Mouse (Mus musculus) hindbrain, postnatal 0 days (tissue): ENCODE results near the gene Tlr4. TPM values are rescaled to one million over a fixed set of nuclear protein-coding genes. Genes with fewer than 3 reads are reported as not detected.

Experiments
- ATAC-seq: fragments of 200-750 bp; cut with Nextera tagmentation; 2 replicates; pipeline ENCODE4 v1.8.0; 2017; ENCODE audit warnings: mild to moderate bottlenecking, moderate TSS enrichment, moderate library complexity
- DNase-seq: peaks from one replicate; pipeline ENCODE4 v3.0.0-alpha.2; 2015; ENCODE audit warnings: low spot score
- H3K27ac ChIP-seq: fragments of 300-500 bp; sonication (generic); 2 replicates; pipeline ENCODE4 v1.5.1; 2014; ENCODE audit warnings: mild to moderate bottlenecking
- H3K27me3 ChIP-seq: fragments of 300-500 bp; sonication (generic); 2 replicates; pipeline ENCODE4 v1.6.1; 2014; ENCODE audit warnings: low read length, mixed read lengths; ENCODE audit not compliant: insufficient read depth
- H3K36me3 ChIP-seq: fragments of 300-500 bp; sonication (generic); 2 replicates; pipeline ENCODE4 v1.6.1; 2014; ENCODE audit warnings: low read length, mixed read lengths; ENCODE audit not compliant: insufficient read depth
- H3K4me1 ChIP-seq: fragments of 300-500 bp; sonication (generic); 2 replicates; pipeline ENCODE4 v1.6.1; 2014; ENCODE audit warnings: antibody characterized with exemption, low read length, mixed read lengths; ENCODE audit not compliant: insufficient read depth
- H3K4me2 ChIP-seq: fragments of 300-500 bp; sonication (generic); 2 replicates; pipeline ENCODE4 v1.6.1; 2014; ENCODE audit warnings: low read depth, mild to moderate bottlenecking, low read length, moderate library complexity, mixed read lengths
- H3K4me3 ChIP-seq: fragments of 300-500 bp; sonication (generic); 2 replicates; pipeline ENCODE4 v1.5.1; 2014; ENCODE audit warnings: low read length
- H3K9ac ChIP-seq: fragments of 300-500 bp; sonication (generic); replicated peaks from 2 replicates; pipeline ENCODE4 v1.6.1; 2014; ENCODE audit warnings: mild to moderate bottlenecking, low read length, moderate library complexity, mixed read lengths
- H3K9me3 ChIP-seq: fragments of 300-500 bp; sonication (generic); 2 replicates; pipeline ENCODE4 v1.6.1; 2016; ENCODE audit warnings: low read length, mixed read lengths
- CTCF ChIP-seq: IDR thresholded peaks from 2 replicates; pipeline ENCODE4 v1.5.1; 2016; ENCODE audit warnings: antibody characterized with exemption, control low read depth, low read depth
- WGBS: fragments of 180-500 bp; shearing (Covaris S2); extraction: QIAGEN DNeasy Blood & Tissue Kit; methylation state at CpG from one replicate; pipeline ENCODE4 v1.1.7; 2014; 5-methylcytosine and 5-hydroxymethylcytosine counted together
- polyA plus RNA-seq: library from polyadenylated mRNA; unstranded; fragments of >200 nt; fragmentation: Nextera tagmentation; extraction: Ambion mirVana; gene quantifications from 2 replicates; pipeline ENCODE4 v1.2.1, GENCODE M21; 2015
- total RNA-seq: library from RNA; depleted of rRNA; stranded (reverse); fragments of >200 nt; gene quantifications from 2 replicates; pipeline ENCODE4 v1.2.3, GENCODE M21; 2014; rRNA removed

Gene Tlr4
- total RNA-seq (2.0 and 6.5 TPM in 2 replicates), polyA plus RNA-seq (0.50 and 0.58 TPM in 2 replicates)

- Histone ChIP-seq H3K27me3 (no peaks in the 10 kb centered on the region), H3K9me3 (no peaks in the 10 kb centered on the region), H3K4me1 (no peaks in the 10 kb centered on the region), H3K4me3 (no peak within 1 kb of the TSS), H3K4me2 (peak within 1 kb of the TSS; percentile 14; the same call in 1 of the 2 replicates), H3K36me3 (no peaks in the 10 kb centered on the region), H3K9ac (no peak within 1 kb of the TSS), H3K27ac (0 out of 2 replicates have a peak within 1 kb of the TSS, but pooled peaks have one; percentile 6)
- 74% methylated on average over 11 of the region's 11 CpGs for WGBS
- ATAC-seq (no peak), DNase-seq (peak; percentile 20)
- no peak for TF ChIP-seq CTCF
Observed at GRCm38 (mm10) chr4:66827463-66828162, at the start of gene Tlr4. Gene Tlr4, plus strand, starts transcription at chr4:66827584.

GRCm38 (mm10) chr4:66794283-66794682 lies 33.1 kb upstream of the Tlr4 start:
- H3K27ac ChIP-seq, result no peak overlapping the region
- 85% methylated on average over 2 of the region's 2 CpGs for WGBS
- no peak for TF ChIP-seq CTCF
- ATAC-seq (no peak), DNase-seq (no peak)
- no peaks in the 10 kb centered on the region for H3K36me3 ChIP-seq
- H3K9ac ChIP-seq, result no peak overlapping the region
- no peaks in the 10 kb centered on the region for H3K27me3 ChIP-seq
- H3K4me1 ChIP-seq, result no peaks in the 10 kb centered on the region
- H3K4me2 ChIP-seq, result no peak overlapping the region
- H3K4me3 ChIP-seq, result no peak overlapping the region
- H3K9me3 ChIP-seq, result no peaks in the 10 kb centered on the region

- H3K4me3 ChIP-seq, result no peak overlapping the region
- DNase-seq, result no peak
- H3K9me3 ChIP-seq, result no peaks in the 10 kb centered on the region
- ATAC-seq, result no peak
- no peak overlapping the region for H3K9ac ChIP-seq
- H3K36me3 ChIP-seq, result no peaks in the 10 kb centered on the region
- no peaks in the 10 kb centered on the region for H3K27me3 ChIP-seq
- WGBS, result 96% methylated on average over 2 of the region's 2 CpGs
- H3K4me1 ChIP-seq, result no peaks in the 10 kb centered on the region
- TF ChIP-seq CTCF, result no peak
- no peak overlapping the region for H3K27ac ChIP-seq
- H3K4me2 ChIP-seq, result no peak overlapping the region
Observed at GRCm38 (mm10) chr4:66796683-66797082, 30.7 kb upstream of the Tlr4 start.

GRCm38 (mm10) chr4:66804552-66805301 lies 22.7 kb upstream of the Tlr4 start:
- Histone ChIP-seq H3K4me3 (no peak overlapping the region), H3K36me3 (no peaks in the 10 kb centered on the region), H3K27me3 (no peaks in the 10 kb centered on the region), H3K9ac (no peak overlapping the region), H3K27ac (no peak overlapping the region), H3K4me2 (no peak overlapping the region), H3K4me1 (no peaks in the 10 kb centered on the region), H3K9me3 (no peaks in the 10 kb centered on the region)
- 82% methylated on average over 4 of the region's 4 CpGs for WGBS
- DNase-seq (no peak), ATAC-seq (no peak)
- TF ChIP-seq CTCF, result no peak

- TF ChIP-seq CTCF, result no peak
- no peak for ATAC-seq
- Histone ChIP-seq H3K27ac (no peak overlapping the region), H3K9ac (no peak overlapping the region), H3K36me3 (no peaks in the 10 kb centered on the region), H3K9me3 (no peaks in the 10 kb centered on the region), H3K4me2 (no peak overlapping the region), H3K27me3 (no peaks in the 10 kb centered on the region), H3K4me3 (no peak overlapping the region), H3K4me1 (no peaks in the 10 kb centered on the region)
- no peak for DNase-seq
Observed at GRCm38 (mm10) chr4:66805747-66806146, 21.6 kb upstream of the Tlr4 start.

GRCm38 (mm10) chr4:66816364-66817026 lies 10.9 kb upstream of the Tlr4 start:
- Histone ChIP-seq H3K27me3 (no peaks in the 10 kb centered on the region), H3K4me1 (no peaks in the 10 kb centered on the region), H3K27ac (no peak overlapping the region), H3K4me3 (no peak overlapping the region), H3K4me2 (no peak overlapping the region), H3K36me3 (no peaks in the 10 kb centered on the region), H3K9ac (no peak overlapping the region), H3K9me3 (no peaks in the 10 kb centered on the region)
- ATAC-seq (no peak), DNase-seq (no peak)
- 86% methylated on average over 3 of the region's 3 CpGs for WGBS
- TF ChIP-seq CTCF, result no peak
